Mouse (Mus musculus) MEL (cell line): ENCODE measurements around the gene Prkd2. TPM values are rescaled to one million over a fixed set of nuclear protein-coding genes. Genes with fewer than 3 reads are reported as not detected.

Experiments
- DNase-seq: peaks from one replicate; pipeline ENCODE4 v3.0.0; 2011; ENCODE audit warnings: low read depth, low spot score
- H3K27ac ChIP-seq: 2 replicates; pipeline ENCODE4 v1.5.1; 2012; ENCODE audit warnings: low read depth, mild to moderate bottlenecking, control low read depth, low read length, moderate library complexity; ENCODE audit not compliant: control insufficient read depth
- H3K27me3 ChIP-seq, 2 experiments: fragments of 150-350 bp in 1 of 2; sonication (generic) in 1 of 2; 2 replicates each; pipeline ENCODE4 v1.6.1; 2012; ENCODE audit warnings: low read length in 2 of 2, mild to moderate bottlenecking in 2 of 2, improper control_type of control experiment in 1 of 2, moderate library complexity in 1 of 2; ENCODE audit not compliant: insufficient read depth in 2 of 2, control insufficient read depth in 1 of 2
- H3K36me3 ChIP-seq, 2 experiments: 2 replicates each; pipeline ENCODE4 v1.6.1; 2012 to 2014; ENCODE audit warnings: low read length in 2 of 2, improper control_type of control experiment in 1 of 2, inconsistent platforms in 1 of 2, mild to moderate bottlenecking in 1 of 2; ENCODE audit not compliant: insufficient read depth in 2 of 2, control insufficient read depth in 1 of 2
- H3K4me1 ChIP-seq, 2 experiments: fragments of 150-350 bp in 1 of 2; sonication (generic) in 1 of 2; 2 replicates each; pipeline ENCODE4 v1.6.1; 2012; ENCODE audit warnings: low read length in 2 of 2, improper control_type of control experiment in 1 of 2, mild to moderate bottlenecking in 1 of 2; ENCODE audit not compliant: insufficient read depth in 2 of 2, control insufficient read depth in 1 of 2
- H3K4me3 ChIP-seq, 2 experiments: fragments of 150-350 bp in 1 of 2; sonication (generic) in 1 of 2; 2 replicates each; pipeline ENCODE4 v1.5.1; 2012; ENCODE audit warnings: low read depth in 2 of 2, low read length in 2 of 2, mild to moderate bottlenecking in 2 of 2, moderate library complexity in 2 of 2, control low read depth in 1 of 2, improper control_type of control experiment in 1 of 2; ENCODE audit not compliant: control insufficient read depth in 1 of 2, insufficient read depth in 1 of 2
- H3K79me2 ChIP-seq: 2 replicates; pipeline ENCODE4 v1.6.1; 2012; ENCODE audit warnings: mild to moderate bottlenecking, low read length, moderate library complexity; ENCODE audit not compliant: control insufficient read depth, poor library complexity, insufficient read depth
- H3K9ac ChIP-seq: 2 replicates; pipeline ENCODE4 v1.6.1; 2012; ENCODE audit warnings: low read depth, mild to moderate bottlenecking, control low read depth, low read length, moderate library complexity; ENCODE audit not compliant: control insufficient read depth, poor library complexity, severe bottlenecking
- H3K9me3 ChIP-seq: fragments of 150-350 bp; sonication (generic); replicated peaks from 2 replicates; pipeline ENCODE4 v1.6.1; 2012; ENCODE audit warnings: mild to moderate bottlenecking, low read length, improper control_type of control experiment, moderate library complexity; ENCODE audit not compliant: insufficient read depth
- CHD1 ChIP-seq: IDR thresholded peaks from 2 replicates; pipeline ENCODE4 v1.6.1; 2012; ENCODE audit warnings: low read depth, mild to moderate bottlenecking, inconsistent platforms, low read length, improper control_type of control experiment
- CHD2 ChIP-seq: IDR thresholded peaks from 2 replicates; pipeline ENCODE4 v1.6.1; 2011; ENCODE audit warnings: low read length, improper control_type of control experiment
- CTCF ChIP-seq, 3 experiments: IDR thresholded peaks in 2 of 3; conservative IDR thresholded peaks in 1 of 3; 2 replicates each; pipeline ENCODE4 v1.5.1; 2011 to 2012; ENCODE audit warnings: low read length in 3 of 3, low read depth in 2 of 3, mild to moderate bottlenecking in 2 of 3, improper control_type of control experiment in 1 of 3, inconsistent platforms in 1 of 3, mixed read lengths in 1 of 3, moderate library complexity in 1 of 3; ENCODE audit not compliant: control insufficient read depth in 1 of 3, insufficient read depth in 1 of 3, poor library complexity in 1 of 3, severe bottlenecking in 1 of 3
- ETS1 ChIP-seq: IDR thresholded peaks from 2 replicates; pipeline ENCODE4 v1.6.1; 2012; ENCODE audit warnings: low read depth, mild to moderate bottlenecking, inconsistent platforms, low read length, improper control_type of control experiment, moderate library complexity
- GATA1 ChIP-seq: IDR thresholded peaks from 2 replicates; pipeline ENCODE4 v1.6.1; 2011; ENCODE audit warnings: low read depth, low read length, improper control_type of control experiment
- JUND ChIP-seq: IDR thresholded peaks from 2 replicates; pipeline ENCODE4 v1.6.1; 2011; ENCODE audit warnings: low read depth, mild to moderate bottlenecking, improper control_type of control experiment, low read length
- MAFK ChIP-seq: IDR thresholded peaks from 2 replicates; pipeline ENCODE4 v1.6.1; 2011; ENCODE audit warnings: low read depth, mild to moderate bottlenecking, low read length, improper control_type of control experiment, borderline replicate concordance
- MAX ChIP-seq: IDR thresholded peaks from 2 replicates; pipeline ENCODE4 v1.6.1; 2011; ENCODE audit warnings: low read length, improper control_type of control experiment
- MAZ ChIP-seq: IDR thresholded peaks from 2 replicates; pipeline ENCODE4 v1.6.1; 2012; ENCODE audit warnings: low read depth, mild to moderate bottlenecking, inconsistent platforms, low read length, improper control_type of control experiment
- MYB ChIP-seq: IDR thresholded peaks from 2 replicates; pipeline ENCODE4 v1.6.1; 2011; ENCODE audit warnings: mild to moderate bottlenecking, low read depth, low read length, improper control_type of control experiment
- NELFE ChIP-seq: IDR thresholded peaks from 2 replicates; pipeline ENCODE4 v1.6.1; 2011; ENCODE audit warnings: low read depth, low read length, improper control_type of control experiment
- NRF1 ChIP-seq: IDR thresholded peaks from 2 replicates; pipeline ENCODE4 v1.6.1; 2014; ENCODE audit warnings: low read depth, mild to moderate bottlenecking, inconsistent platforms, low read length, improper control_type of control experiment, moderate library complexity; ENCODE audit not compliant: poor library complexity, insufficient read depth, severe bottlenecking
- POLR2AphosphoS2 ChIP-seq: IDR thresholded peaks from 2 replicates; pipeline ENCODE4 v1.6.1; 2011; ENCODE audit warnings: low read length, improper control_type of control experiment
- RAD21 ChIP-seq: IDR thresholded peaks from 2 replicates; pipeline ENCODE4 v1.6.1; 2011; ENCODE audit warnings: mild to moderate bottlenecking, low read depth, low read length, improper control_type of control experiment
- RCOR1 ChIP-seq: IDR thresholded peaks from 2 replicates; pipeline ENCODE4 v1.6.1; 2012; ENCODE audit warnings: low read depth, mild to moderate bottlenecking, inconsistent platforms, low read length, improper control_type of control experiment
- SIN3A ChIP-seq: IDR thresholded peaks from 2 replicates; pipeline ENCODE4 v1.6.1; 2012; ENCODE audit warnings: low read length, improper control_type of control experiment, inconsistent platforms
- TAL1 ChIP-seq: IDR thresholded peaks from 2 replicates; pipeline ENCODE4 v1.6.1; 2012; ENCODE audit warnings: mild to moderate bottlenecking, inconsistent platforms, low read length, moderate library complexity, mixed read lengths
- ZC3H11A ChIP-seq: IDR thresholded peaks from 2 replicates; pipeline ENCODE4 v1.6.1; 2012; ENCODE audit warnings: low read depth, mild to moderate bottlenecking, inconsistent platforms, low read length, improper control_type of control experiment
- ZKSCAN1 ChIP-seq: IDR thresholded peaks from 2 replicates; pipeline ENCODE4 v1.6.1; 2012; ENCODE audit warnings: low read depth, mild to moderate bottlenecking, inconsistent platforms, low read length, improper control_type of control experiment, moderate library complexity
- ZNF384 ChIP-seq: IDR thresholded peaks from 2 replicates; pipeline ENCODE4 v1.6.1; 2012; ENCODE audit warnings: low read depth, mild to moderate bottlenecking, inconsistent platforms, low read length, improper control_type of control experiment
- polyA plus RNA-seq, 2 experiments: library from polyadenylated mRNA; stranded (reverse) in 1 of 2; unstranded in 1 of 2; fragments of >175 nt in 1 of 2; fragments of >200 nt in 1 of 2; gene quantifications; 2 replicates each; pipeline versions ENCODE4 v1.2.1 to v1.2.4; 2012; ENCODE audit warnings: low replicate concordance in 2 of 2, low read depth in 1 of 2; ENCODE audit not compliant: insufficient read length in 2 of 2, insufficient read depth in 1 of 2, missing spikeins in 1 of 2
- total RNA-seq: library from RNA; depleted of rRNA; stranded (reverse); fragments of 300-350 nt; gene quantifications from 2 replicates; pipeline ENCODE4 v1.2.3, GENCODE M21; 2012

Gene Prkd2
- total and polyA plus RNA-seq, 3 experiments: 2.9 to 8.7 TPM; not detected in 1

- Histone ChIP-seq H3K4me1 (no peaks in the 10 kb centered on the region), H3K36me3 (no peaks in the 10 kb centered on the region; a peak in 1 of 4 replicates), H3K27ac (no peak overlapping the region), H3K9ac (no peak overlapping the region), H3K27me3 (no peaks in the 10 kb centered on the region), H3K4me3 (no peak overlapping the region), H3K9me3 (no peaks in the 10 kb centered on the region), H3K79me2 (no peaks in the 10 kb centered on the region)
- no peak for DNase-seq
- TF ChIP-seq SIN3A (no peak), ZKSCAN1 (no peak)
Observed at GRCm38 (mm10) chr7:16810399-16810919, 32.2 kb upstream of the Prkd2 start.

DNA sequence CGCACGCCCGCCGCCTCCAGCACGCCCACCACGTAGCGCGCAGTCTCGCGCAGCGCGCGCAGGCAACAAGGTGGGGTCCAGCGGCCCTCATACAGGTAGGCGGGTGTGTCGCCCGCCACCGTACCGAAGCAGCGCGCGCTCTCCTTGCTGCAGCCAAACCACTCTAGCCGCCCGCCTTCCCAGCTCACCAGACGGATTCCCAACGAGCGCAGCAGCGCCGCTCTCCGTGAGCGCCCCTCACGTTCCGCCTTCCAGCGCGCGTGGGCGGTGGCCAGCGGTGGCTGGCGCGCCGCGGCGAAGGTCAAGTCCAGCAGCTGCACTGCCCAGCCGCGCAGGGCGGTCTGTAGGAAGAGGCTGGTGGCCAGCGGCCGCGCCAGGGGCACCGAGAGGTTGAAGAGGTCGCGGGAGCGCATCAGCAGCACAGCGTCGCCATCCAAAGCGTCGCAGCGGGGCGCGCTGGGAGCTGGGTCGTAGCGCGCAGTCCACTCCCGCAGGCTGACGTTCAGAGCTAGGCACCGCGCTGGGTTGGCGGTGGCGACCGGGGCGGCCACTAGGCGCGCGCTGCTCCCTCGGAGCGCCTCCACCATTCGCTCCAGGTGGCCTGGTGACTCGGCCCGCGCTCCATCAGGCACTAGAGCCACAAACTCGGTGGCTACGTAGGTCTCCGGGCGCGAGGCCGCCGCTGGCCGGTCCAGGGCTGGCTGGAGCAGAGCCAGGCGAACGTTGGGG is 31.6 kb upstream of the Prkd2 start:
- no peak for DNase-seq
- Histone ChIP-seq H3K9me3 (no peaks in the 10 kb centered on the region), H3K36me3 (peaks cover 0 to 3% of the 10 kb centered on the region in 2 experiments; a peak in 2 of 4 replicates), H3K9ac (no peak overlapping the region), H3K4me3 (no peak overlapping the region), H3K27ac (no peak overlapping the region), H3K27me3 (no peaks in the 10 kb centered on the region), H3K79me2 (no peaks in the 10 kb centered on the region), H3K4me1 (peaks cover 3 to 4% of the 10 kb centered on the region in 2 experiments; a peak in 3 of 4 replicates)
- TF ChIP-seq RCOR1 (no peak), NELFE (no peak), NRF1 (no peak), SIN3A (no peak), MYB (no peak), CHD1 (no peak), MAZ (no peak), CTCF (IDR thresholded peaks at IDR 0.05 in 2 of 3, conservative IDR thresholded peaks at IDR 0.05 in 1 of 3; ENCODE audit: control insufficient read depth in 1 of 3, insufficient read depth in 1 of 3, low read depth in 2 of 3, low read length in 3 of 3, poor library complexity in 1 of 3, severe bottlenecking in 1 of 3) (no peak), RAD21 (no peak), MAX (no peak), ETS1 (no peak), MAFK (no peak), POLR2AphosphoS2 (no peak), ZC3H11A (no peak), GATA1 (no peak), JUND (no peak), CHD2 (no peak), ZNF384 (no peak), TAL1 (no peak)
